Mouse (Mus musculus): ENCODE results near the gene Alkal2. TPM values are rescaled to one million over a fixed set of nuclear protein-coding genes. Genes with fewer than 3 reads are reported as not detected.

Alkal2 gene
- polyA plus RNA-seq, 1 experiment from 2014 or later: 4.6 TPM

Other genes starting within 250 kb of the Alkal2 start
- 145 and 153 TPM in 2 replicates for gene Acp1, start 27.3 kb downstream of the Alkal2 start, polyA plus RNA-seq (2014; fragmentation: Nextera tagmentation; extraction: Ambion mirVana)
- 9.9 and 11.9 TPM in 2 replicates for gene Sh3yl1, start 27.3 kb downstream of the Alkal2 start, polyA plus RNA-seq (2014; fragmentation: Nextera tagmentation; extraction: Ambion mirVana)
- gene Fam110c, start 189.5 kb downstream of the Alkal2 start, polyA plus RNA-seq (2014; fragmentation: Nextera tagmentation; extraction: Ambion mirVana): 0.63 and 0.67 TPM in 2 replicates

All from embryonic facial prominence, embryonic 14.5 days (tissue).